Mouse (Mus musculus) cerebellum, adult 2 months (tissue): ENCODE measurements around the gene Slitrk2. TPM values are rescaled to one million over a fixed set of nuclear protein-coding genes. Genes with fewer than 3 reads are reported as not detected.

Experiments used
- DNase-seq, 2 experiments: peaks; one replicate each; pipeline ENCODE4 v3.0.0; 2021
- H3K27ac ChIP-seq: fragments of 200-500 bp; 2 replicates; pipeline ENCODE4 v1.5.1; 2012; ENCODE audit warnings: low read length, control low read depth, inconsistent platforms; ENCODE audit not compliant: insufficient read depth
- H3K27me3 ChIP-seq: fragments of 200-500 bp; 2 replicates; pipeline ENCODE4 v1.6.1; 2012; ENCODE audit warnings: inconsistent platforms, mild to moderate bottlenecking, low read length, moderate library complexity; ENCODE audit not compliant: control insufficient read depth, insufficient read depth
- H3K4me1 ChIP-seq: fragments of 200-500 bp; 2 replicates; pipeline ENCODE4 v1.6.1; 2011; ENCODE audit warnings: low read length; ENCODE audit not compliant: control insufficient read depth, insufficient read depth
- H3K4me3 ChIP-seq: fragments of 200-500 bp; replicated peaks from 2 replicates; pipeline ENCODE3; 2011; ENCODE audit warnings: mild to moderate bottlenecking, low read depth, low read length, control low read depth; ENCODE audit not compliant: insufficient read depth
- CTCF ChIP-seq: fragments of 200-500 bp; IDR thresholded peaks from 2 replicates; pipeline ENCODE4 v1.5.1; 2011; ENCODE audit warnings: low read depth, mild to moderate bottlenecking, control low read depth, low read length, moderate library complexity, borderline replicate concordance; ENCODE audit not compliant: insufficient read depth
- POLR2A ChIP-seq: fragments of 200-500 bp; IDR thresholded peaks from 2 replicates; pipeline ENCODE4 v1.6.1; 2011; ENCODE audit warnings: low read length, control low read depth, borderline replicate concordance; ENCODE audit not compliant: insufficient read depth
- WGBS: fragments of 180-500 bp; shearing (Covaris S2); methylation state at CpG from one replicate; pipeline ENCODE4 v1.1.7; 2018; 5-methylcytosine and 5-hydroxymethylcytosine counted together
- polyA plus RNA-seq: library from polyadenylated mRNA; depleted of rRNA; stranded (reverse); fragments of >200 nt; gene quantifications from 2 replicates; pipeline ENCODE4 v1.2.3, GENCODE M21; 2012; rRNA removed

The Slitrk2 gene
- 9.5 and 10.0 TPM in 2 replicates for polyA plus RNA-seq

DNA sequence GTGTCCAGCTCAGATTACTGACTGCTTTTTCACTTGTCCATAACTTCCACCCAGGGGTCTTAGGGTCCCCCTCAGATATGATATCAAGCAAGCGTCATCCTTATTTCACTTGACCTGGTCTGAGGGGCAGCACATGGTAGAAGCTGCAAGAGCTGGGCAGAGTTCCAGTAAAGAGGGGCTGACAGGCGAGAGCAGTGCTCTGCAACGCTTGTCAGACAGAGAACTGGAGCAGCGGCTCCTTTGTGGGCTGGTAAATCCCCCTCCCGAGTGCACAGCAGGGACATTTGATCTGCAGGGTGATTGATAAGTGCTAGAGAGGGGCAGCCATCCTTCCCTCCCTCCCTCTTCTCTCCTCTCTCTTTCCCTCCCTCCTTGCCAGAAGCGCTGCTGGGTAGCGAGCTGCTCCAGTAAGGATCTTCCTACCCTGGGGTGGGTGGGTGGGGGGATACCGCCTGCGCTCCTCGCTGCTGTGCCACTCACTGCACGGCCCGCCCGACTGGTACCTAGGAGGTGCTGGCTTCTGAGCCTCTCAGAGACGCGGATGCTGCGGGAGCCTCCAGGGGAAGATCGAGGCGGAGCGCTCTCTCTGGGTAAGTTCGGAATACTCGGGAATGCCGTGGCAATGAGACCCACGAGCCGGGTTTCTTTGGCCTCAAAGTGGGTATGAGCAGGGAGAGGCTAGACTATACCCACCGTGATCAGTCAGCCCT is at the start of gene Slitrk2:
Gene Slitrk2, plus strand, starts transcription at position 408 of the 710 bp plus-strand sequence.
- Histone ChIP-seq H3K4me3 (peak within 1 kb of the TSS; percentile 69), H3K4me1 (no peaks in the 10 kb centered on the region; the same call in 1 of the 2 replicates), H3K27me3 (no peaks in the 10 kb centered on the region), H3K27ac (peak within 1 kb of the TSS; percentile 81)
- 8% methylated on average over 24 of the region's 25 CpGs for WGBS
- no peak for TF ChIP-seq CTCF
- no peak for TF ChIP-seq POLR2A
- peak; percentile 51 to 69 for DNase-seq

DNA sequence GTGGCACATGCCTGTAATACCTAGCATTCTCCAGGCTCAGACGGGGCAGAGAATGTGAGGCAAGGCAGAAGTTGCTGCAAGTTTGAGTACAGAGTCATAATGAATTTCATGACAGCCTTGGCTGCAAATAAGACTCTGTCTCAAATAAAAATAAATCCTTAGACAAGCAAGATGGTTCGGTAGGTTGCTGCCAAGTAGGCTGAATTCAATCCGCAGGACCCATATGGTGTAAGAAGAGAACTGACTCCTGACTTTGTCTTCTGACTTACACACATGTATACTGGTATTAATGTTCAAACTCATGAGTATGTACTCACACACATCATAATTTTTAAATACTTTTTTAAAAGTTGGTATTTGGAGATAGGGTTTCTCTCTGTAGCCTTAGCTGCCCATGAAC is 43.6 kb upstream of the Slitrk2 start:
- H3K4me1 ChIP-seq = no peaks in the 10 kb centered on the region
- no peak overlapping the region for H3K27ac ChIP-seq
- WGBS = 47% methylated on average over 3 of the region's 3 CpGs
- TF ChIP-seq CTCF (no peak), POLR2A (no peak)
- peak in 1 of 2 experiments; percentile 0 for DNase-seq
- H3K4me3 ChIP-seq = no peak overlapping the region
- H3K27me3 ChIP-seq = no peaks in the 10 kb centered on the region

DNA sequence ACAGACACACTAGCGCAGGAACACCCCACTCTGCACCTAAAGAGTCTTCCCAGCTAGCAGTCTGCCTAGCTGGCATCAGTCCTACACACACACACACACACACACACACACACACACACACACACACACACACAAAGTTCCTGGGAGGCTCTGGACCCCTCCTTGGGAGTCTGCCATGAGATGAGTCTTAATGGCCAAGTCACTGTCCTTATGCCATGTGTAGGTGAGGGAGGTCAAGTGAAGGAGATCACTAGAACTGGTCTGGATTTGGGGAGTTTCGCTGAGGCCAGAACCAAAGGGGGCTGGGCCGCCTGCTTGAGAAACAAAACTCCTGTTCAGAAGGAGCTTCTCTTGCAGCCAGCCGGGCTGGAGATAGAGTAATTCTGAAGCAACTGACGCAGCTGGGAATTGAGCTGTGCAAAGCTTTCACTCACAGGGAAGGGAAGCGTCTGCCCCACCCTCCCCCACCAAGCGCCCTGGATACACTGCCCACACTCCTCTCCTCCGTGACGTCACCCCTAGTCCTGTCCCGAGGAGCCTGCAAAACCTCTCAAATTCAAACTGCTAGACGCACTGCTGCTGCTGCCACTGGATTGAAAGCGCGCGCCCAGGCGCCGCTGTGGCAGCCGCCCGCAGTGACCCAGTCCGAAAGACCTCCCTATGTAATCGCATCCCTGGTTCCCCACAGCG is 3.5 kb downstream of the Slitrk2 start:
- TF ChIP-seq CTCF (no peak), POLR2A (0 out of 2 replicates have a peak, but pooled peaks have one; percentile 24)
- 8% methylated on average over 21 of the region's 21 CpGs for WGBS
- H3K27me3 ChIP-seq = no peaks in the 10 kb centered on the region
- H3K4me3 ChIP-seq = peak overlapping the region; percentile 62
- H3K27ac ChIP-seq = peak overlapping the region; percentile 51
- H3K4me1 ChIP-seq = no peaks in the 10 kb centered on the region; the same call in 1 of the 2 replicates
- peak; percentile 74 to 79 for DNase-seq

DNA sequence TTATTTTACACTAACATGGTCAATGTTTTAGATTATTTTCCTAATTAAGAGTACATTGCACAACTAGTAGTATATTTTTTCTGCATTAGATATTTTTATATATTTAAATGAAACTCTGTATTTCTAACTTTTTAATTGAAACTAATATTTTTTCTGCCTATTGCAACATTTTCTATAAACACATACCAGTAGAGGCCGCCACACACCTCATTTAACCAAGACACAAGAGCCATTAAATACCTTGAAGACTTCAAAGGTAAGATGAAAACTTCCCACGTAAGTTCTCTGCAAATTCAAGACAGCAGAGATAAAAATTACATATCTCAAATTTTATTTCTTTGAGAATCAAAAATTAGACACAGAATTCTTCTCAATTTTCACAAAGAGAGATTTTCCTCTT is 8.2 kb downstream of the Slitrk2 start:
- peak; percentile 15 to 29 for DNase-seq
- no peak overlapping the region for H3K27ac ChIP-seq
- 44% methylated on average over 2 of the region's 2 CpGs for WGBS

DNA sequence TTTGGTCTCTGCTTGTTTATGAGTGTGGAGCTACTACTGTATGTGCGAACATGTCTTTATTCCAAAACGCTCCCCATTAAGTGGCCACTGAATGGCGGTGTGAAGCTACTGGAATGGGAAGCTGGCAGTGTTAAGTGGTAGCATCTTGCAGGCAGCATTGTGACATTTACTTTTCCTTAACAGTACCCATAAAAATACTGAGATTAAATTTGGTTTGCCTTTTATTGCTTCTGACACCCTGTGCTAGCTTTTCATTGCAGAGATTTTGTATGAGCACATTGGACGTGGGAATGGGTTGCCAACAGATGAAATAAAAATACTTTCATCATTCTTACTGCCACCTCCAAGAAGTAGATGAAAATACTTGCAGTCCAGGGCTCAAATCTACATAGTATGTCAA is 27.8 kb downstream of the Slitrk2 start:
- Histone ChIP-seq H3K4me1 (no peaks in the 10 kb centered on the region), H3K27ac (no peak overlapping the region), H3K27me3 (no peaks in the 10 kb centered on the region), H3K4me3 (no peak overlapping the region)
- DNase-seq = no peak
- TF ChIP-seq CTCF (no peak), POLR2A (no peak)
- WGBS = 88% methylated on average over 4 of the region's 4 CpGs

More for the DNA sequence above, 8.2 kb downstream of the Slitrk2 start:
- TF ChIP-seq POLR2A (no peak), CTCF (no peak)
- no peak overlapping the region for H3K4me3 ChIP-seq
- H3K27me3 ChIP-seq = no peaks in the 10 kb centered on the region
- no peaks in the 10 kb centered on the region for H3K4me1 ChIP-seq

DNA sequence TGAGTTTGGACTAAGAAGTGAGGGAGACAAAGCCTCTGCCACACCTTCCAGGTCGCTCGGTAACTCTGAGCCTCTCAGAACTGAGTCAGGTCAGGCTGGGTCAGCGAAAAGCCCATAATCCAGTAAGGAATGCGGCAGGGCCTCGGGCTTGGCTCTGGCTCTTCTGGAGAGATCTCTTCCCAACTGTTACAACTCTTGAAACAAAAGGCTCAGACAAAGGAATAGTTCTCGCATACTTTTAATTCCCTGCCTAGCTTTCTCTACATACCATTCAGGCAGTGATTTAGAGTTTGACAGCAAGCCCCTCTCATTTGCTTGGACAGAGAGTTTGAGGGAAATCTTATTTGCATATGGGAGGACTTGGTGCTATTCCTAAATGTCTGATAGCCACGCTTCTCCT is 29.5 kb downstream of the Slitrk2 start:
- H3K27me3 ChIP-seq = no peaks in the 10 kb centered on the region
- DNase-seq = no peak
- H3K4me1 ChIP-seq = no peaks in the 10 kb centered on the region
- 55% methylated on average over 7 of the region's 7 CpGs for WGBS
- no peak overlapping the region for H3K4me3 ChIP-seq
- H3K27ac ChIP-seq = no peak overlapping the region
- no peak for TF ChIP-seq POLR2A
- no peak for TF ChIP-seq CTCF
